Mouse (Mus musculus): ENCODE data around the gene Abhd12.

Gene Abhd12

GRCm38 (mm10) chr2:150800616-150801015 is 103.9 kb downstream of the Abhd12 start:
- no peak for DNase-seq

GRCm38 (mm10) chr2:150798084-150798483 is 106.5 kb downstream of the Abhd12 start:
- no peak for DNase-seq

- no peak for DNase-seq
Measured at GRCm38 (mm10) chr2:150793320-150793719, 111.2 kb downstream of the Abhd12 start.

- DNase-seq, result peak; percentile 94 to 96
Measured at GRCm38 (mm10) chr2:150788768-150789550, 115.6 kb downstream of the Abhd12 start.

GRCm38 (mm10) chr2:150787234-150787771 is 117.2 kb downstream of the Abhd12 start:
- DNase-seq, result peak; percentile 38 to 42

- DNase-seq, result peak; percentile 87 to 93
Measured at GRCm38 (mm10) chr2:150786251-150787180, 118.0 kb downstream of the Abhd12 start, which contains the start of gene Pygb. Gene Pygb (plus strand): TSS chr2:150786735.

GRCm38 (mm10) chr2:150782801-150783200 is 121.7 kb downstream of the Abhd12 start:
- no peak for DNase-seq
